Mouse (Mus musculus) left cerebral cortex, postnatal 36 days (tissue): ENCODE results near the gene Tm9sf3. TPM values are rescaled to one million over a fixed set of nuclear protein-coding genes. Genes with fewer than 3 reads are reported as not detected.
"Not testable (repeated sequence)": the region's sequence is repeated elsewhere in the genome, so short reads cannot be mapped to it uniquely, and the experiment has no call there.

Source experiments
- DNase-seq, 2 experiments: peaks; one replicate each; pipeline ENCODE4 v3.0.0; 2021 to 2022; ENCODE audit warnings: low spot score in 2 of 2, mixed read lengths in 1 of 2
- intact Hi-C: fragments of 180-260 bp; cut with DNase I; formaldehyde crosslinking; loops from one replicate; pipeline ENCODE4 v1.15.1; 2025
- total RNA-seq, 2 experiments: library from RNA; stranded (reverse); gene quantifications; 2 replicates each; pipeline ENCODE4 v1.2.3; 2021

Tm9sf3 gene
- total RNA-seq = 100 to 1,000 TPM; 128 to 130 TPM

DNA sequence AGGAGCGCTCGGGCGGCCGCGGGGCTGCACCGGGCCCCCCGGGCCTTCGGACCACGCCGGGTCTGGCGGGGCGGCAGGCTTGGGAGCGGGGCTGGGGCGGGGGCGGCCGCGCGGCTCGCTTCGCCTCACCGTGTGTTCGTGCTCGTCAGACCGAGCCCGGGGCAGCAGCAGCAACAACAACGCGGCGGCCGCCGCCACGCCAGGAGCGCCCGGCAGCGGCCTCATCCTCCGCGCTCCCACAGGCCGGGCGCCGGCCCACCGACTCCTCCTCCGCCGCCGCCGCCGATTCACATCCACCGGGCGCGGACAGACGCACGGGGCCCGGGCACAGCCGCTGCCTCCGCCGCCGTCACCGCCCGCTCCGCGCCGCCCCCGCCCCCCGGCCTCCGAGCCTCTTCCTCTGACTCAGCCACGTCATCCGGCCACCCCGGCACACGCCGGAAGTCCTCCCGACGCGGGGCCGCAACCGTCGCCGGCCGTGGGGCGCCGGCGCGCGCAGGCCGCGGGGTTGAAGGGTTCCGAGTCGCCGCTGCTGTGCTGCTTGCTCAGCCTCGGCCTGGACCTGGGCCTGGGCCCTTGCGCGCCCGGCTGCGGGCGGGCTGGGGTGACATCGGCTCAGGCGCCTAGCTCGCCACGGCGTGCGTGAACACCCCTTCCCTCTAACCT, at the start of gene Tm9sf3:
Gene Tm9sf3 (minus strand): TSS at position 368 of the 666 bp plus-strand sequence.
- intact Hi-C loops = loop anchor here (5.0 kb wide), 1 partner anchor 219 kb away; the partner anchor contains the start of gene Lcor
- DNase-seq = peak; percentile 88 to 91

DNA sequence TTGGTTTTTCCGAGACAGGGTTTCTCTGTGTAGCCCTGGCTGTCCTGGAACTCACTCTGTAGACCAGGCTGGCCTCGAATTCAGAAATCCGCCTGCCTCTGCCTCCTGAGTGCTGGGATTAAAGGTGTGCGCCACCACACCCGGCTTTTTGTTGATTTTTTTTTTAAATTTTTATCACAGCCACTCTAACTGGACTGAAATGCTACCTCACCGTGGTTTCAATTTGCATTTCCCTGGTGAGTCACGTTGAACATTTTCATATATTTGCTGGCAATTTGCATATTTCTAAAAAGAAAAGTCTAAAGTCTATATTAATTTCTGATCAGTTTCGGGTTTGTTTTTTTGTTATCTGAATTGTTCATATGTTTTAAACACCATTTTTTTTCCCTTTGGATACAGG, 48.8 kb upstream of the Tm9sf3 start:
- intact Hi-C loops = loop anchor here (10.0 kb wide), 2 partner anchors 302 to 452 kb away; no protein-coding TSS in a partner anchor
- DNase-seq = not testable (repeated sequence)

DNA sequence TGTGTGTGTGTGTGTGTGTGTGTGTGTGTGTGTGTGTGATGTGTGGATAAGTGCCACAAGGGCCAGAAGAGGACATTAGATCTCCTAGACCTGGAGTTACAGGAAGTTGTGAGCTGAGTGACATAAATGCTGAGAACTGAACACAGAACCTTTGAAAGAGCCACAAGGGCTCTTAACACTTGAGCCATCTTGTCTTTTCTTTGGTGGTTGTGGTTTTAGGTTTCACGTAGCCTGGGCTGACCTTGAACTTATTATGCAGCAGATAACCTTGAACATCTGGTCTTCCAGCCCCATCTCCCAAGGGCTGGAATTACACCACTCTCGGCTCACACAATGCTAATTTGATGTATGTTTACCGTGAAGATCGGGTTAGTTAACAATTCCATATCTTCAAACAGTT, 48.2 kb upstream of the Tm9sf3 start:
- intact Hi-C loops = loop anchor here (10.0 kb wide), 2 partner anchors 303 to 453 kb away; no protein-coding TSS in a partner anchor
- no peak for DNase-seq

DNA sequence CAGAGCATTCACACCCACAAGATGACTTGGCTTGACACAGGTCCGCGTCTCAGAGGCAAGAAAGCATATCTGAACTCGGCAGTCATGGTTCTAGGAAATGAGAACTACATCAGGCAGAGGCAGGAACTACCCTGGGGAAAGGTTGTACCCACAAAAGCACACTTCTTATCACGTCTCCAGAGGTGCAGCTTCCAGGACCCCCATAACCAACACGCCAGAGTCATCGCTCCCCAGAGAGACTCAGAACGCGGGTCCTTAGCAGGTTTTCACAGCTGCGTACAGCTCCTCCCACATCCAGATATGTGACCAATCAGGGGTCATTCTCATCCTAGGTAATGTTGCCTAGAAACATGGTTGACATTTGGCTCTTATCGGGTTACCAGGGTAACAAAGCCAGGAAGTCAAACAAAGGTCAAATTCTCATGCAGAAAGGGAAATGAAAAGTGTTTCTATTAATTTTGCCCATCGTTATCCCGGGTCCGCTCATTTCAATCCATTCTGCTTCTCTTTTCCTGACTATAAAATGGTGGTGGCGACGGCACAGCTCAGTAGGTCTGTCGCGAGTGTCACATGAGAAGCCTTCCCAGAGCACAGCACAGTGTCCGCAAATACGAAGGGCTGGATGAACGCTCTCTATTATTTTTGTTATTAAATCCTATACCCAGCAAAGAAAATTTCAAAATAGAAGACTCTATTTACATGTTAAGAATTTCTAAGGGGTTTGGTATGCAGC, 47.3 kb upstream of the Tm9sf3 start:
- no peak for DNase-seq
- intact Hi-C loops = loop anchor here (10.0 kb wide), 2 partner anchors 304 to 454 kb away; no protein-coding TSS in a partner anchor

DNA sequence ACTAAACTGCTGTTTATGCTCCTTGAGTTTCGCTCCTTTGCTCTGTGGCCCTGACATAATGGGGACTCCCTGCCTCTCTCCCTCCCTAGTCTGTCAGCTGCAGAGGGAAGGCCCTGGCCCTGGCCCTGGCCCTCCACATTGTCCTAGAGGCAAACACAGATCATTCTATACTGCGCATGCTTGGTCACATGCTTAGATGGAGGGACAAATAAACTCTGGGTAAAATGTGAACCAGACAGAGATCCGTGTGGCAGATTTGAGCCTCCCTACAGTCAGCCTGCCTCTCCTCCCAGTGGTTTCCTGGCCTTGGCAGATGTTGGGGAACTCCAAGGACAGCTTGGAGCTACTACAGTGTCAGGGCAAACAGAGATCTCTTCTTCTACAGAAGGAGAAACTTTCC, 40.1 kb upstream of the Tm9sf3 start:
- intact Hi-C loops = no loop called here
- no peak for DNase-seq

DNA sequence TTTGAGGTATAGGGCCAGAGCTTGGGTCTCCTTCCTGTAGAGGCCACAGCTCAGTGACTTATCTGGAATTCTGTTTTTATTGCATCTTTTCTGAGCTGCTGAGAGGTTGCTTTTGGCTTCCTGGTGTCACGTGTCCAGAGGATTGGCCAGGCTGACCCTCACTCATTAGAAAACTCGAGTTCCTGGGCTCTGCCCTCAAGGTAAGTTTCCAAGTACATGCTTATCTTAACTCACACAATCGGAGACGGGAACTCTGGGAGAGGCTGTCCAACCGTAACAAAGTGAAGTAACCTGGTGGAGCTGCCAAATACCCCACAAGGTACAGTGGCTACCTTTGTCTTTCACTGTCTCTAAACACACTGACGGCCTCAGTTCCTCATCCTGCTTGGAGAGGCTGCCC, 39.6 kb upstream of the Tm9sf3 start:
- intact Hi-C loops = no loop called here
- no peak for DNase-seq

DNA sequence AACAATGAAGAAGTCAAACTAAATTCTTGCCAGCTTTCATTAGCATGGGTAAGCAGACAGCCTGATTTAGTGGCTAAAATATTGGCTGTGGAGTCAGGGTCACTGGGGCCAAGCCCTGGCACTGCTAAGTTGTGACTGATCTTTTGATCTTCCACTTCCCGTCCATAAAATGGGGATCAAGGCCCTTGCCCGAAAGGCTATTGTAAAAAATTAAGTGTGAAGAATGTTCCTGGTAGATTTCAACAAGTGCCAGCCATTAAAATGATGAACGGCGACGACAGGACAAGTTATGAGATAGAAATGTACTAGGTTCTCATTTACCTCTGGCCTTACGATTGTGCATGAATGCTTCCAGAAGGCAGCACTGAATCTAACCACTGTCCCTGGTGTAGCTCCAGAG, 38.1 kb upstream of the Tm9sf3 start:
- intact Hi-C loops = no loop called here

DNA sequence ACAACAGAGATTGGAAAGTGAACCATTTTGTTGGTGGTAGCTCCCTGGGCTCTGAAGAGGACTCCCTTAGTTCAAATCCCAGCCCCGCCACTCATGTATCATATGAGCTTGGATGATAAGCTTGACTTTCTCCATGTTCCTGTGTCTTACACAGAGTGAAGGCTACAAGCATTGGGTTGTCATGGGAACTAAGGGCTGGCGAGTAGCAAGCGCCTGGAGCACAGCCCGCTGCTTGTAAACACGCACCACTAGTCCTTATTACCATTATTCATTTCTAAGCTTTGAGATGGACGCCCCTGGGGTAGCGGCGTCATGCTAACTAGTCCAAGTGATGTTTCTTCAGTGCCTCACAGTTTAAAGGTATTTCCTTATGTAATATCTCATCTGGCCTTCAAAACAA, 35.6 kb upstream of the Tm9sf3 start:
- intact Hi-C loops = no loop called here
- no peak for DNase-seq

More for the DNA sequence above, 38.1 kb upstream of the Tm9sf3 start:
- DNase-seq = no peak

DNA sequence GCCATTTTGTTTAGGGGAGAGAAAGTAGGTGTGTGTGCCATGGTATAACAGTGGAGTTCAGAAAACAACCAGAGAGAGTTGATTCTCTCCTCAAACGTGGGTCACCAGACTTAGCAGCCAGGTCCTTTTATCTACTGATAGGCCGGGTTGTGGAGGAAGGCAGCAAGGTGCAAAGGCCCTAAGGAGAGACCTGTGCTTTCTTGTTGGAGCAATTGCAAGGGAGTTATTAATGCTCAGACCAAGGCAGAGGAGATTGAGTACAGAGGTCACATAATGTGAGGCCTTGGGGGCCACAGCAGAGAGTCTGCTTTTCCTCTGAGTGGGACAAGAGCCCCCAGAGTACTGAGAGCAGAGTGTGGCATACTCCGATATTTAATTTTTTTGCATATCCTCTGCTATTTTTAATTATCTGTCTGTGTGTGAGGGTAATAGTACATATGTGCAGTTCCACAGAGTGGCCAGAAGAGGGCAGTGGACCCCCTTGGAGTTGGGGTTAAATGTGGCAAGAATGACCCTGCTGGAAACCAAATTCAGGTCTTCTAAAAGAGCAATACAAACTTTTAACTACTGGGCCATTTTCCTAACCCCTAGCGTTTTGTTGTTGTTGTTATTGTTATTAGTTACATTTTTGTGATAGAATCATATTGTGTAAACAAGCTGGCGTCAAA, 27.3 kb upstream of the Tm9sf3 start:
- intact Hi-C loops = no loop called here
- DNase-seq = no peak

DNA sequence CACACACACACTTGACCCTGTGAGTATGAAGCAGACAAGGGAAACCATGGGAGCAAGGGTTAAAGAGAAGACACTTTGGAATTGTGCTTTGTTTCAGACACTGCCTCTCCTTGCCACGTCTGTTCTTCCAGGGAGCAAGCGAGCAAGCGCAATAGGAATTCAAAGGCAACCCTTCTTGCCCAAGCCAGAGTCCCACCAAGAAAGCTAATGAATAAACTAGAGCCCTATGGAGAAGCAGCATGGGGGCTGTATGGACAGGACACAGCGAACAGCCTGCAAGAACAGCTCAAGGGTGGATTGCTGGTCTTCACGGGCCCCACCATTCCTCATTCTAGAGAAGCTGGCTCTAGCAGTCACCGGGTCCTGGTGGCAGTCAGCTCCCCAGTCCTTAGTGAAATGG, 24.8 kb upstream of the Tm9sf3 start:
- DNase-seq = no peak
- intact Hi-C loops = no loop called here

DNA sequence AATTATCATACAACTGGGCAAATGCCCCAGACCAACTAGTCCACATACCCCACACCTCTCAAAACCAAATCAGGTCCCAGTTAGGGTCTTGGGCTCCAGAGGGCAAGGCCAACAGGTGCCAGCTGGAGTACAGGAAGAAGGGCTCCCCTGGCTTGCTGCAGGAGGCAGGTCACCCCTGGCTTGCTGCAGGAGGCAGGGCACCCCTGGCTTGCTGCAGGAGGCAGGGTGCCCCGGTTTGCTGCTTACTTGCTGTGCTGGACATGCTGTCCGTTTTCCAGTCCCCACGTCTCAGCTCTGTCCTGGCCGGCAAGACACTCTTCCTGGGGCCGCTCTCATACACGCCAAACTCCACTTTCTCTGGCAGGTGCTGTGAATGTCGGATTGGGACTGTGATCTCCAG, 23.4 kb upstream of the Tm9sf3 start:
- DNase-seq = no peak
- intact Hi-C loops = no loop called here

DNA sequence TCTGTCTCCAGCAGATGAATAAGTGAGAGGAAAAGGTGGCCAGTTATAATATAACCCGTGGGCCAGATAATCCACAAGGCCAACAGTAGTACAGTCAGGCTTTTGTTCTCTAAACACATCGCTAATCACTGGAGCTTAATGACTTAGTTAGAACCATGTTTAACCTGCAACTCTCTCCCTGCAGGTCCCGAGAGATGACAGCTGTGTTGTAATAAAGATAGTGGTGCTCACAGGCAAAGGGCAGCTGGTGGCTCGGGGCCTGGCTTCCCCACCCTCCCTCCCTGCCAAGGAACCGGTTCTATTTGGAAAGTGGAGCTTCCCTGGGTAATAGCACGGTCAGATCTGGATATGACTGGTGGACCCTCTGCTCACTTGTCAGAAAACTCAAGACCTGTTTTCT, 20.7 kb upstream of the Tm9sf3 start:
- intact Hi-C loops = no loop called here
- no peak for DNase-seq

DNA sequence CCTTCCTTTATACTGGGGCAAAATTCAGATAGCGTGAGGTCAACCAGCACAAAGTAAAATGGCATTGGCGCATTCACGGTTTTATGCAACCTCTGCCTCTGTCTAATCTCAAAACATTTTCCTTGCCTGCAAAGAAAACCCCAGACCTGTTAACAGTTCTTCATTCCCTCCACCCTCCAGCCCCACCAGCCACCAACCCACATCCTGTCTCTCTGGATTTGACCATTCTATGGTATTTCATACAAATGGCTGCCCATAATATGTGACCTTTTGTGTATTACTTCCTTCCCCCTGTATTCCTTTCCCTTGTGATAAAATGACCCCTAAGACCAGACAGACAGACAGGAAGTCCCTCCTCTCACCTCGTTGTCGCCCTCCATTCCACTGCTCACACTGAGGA, 18.9 kb upstream of the Tm9sf3 start:
- intact Hi-C loops = no loop called here

DNA sequence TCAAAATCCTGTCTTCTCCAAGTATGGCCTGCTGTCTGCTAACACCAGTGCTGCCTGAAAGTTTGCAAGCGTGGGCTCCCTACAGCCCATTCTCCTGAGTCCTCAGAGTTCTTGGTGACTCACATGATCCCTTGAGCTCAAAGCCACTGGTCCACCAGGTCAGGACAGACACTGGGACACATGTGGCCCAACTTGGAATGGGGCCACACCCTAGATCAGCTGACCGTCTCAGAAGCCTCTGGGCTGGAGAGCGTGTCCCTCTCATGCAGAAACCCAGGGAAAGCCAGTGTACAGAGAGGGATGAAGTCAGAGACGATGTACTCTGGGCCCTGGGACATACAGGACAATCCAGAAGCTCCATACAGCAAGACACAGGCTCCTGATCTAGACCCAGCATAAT, 18.4 kb upstream of the Tm9sf3 start:
- no peak for DNase-seq
- intact Hi-C loops = no loop called here

More for the DNA sequence above, 18.9 kb upstream of the Tm9sf3 start:
- no peak for DNase-seq

DNA sequence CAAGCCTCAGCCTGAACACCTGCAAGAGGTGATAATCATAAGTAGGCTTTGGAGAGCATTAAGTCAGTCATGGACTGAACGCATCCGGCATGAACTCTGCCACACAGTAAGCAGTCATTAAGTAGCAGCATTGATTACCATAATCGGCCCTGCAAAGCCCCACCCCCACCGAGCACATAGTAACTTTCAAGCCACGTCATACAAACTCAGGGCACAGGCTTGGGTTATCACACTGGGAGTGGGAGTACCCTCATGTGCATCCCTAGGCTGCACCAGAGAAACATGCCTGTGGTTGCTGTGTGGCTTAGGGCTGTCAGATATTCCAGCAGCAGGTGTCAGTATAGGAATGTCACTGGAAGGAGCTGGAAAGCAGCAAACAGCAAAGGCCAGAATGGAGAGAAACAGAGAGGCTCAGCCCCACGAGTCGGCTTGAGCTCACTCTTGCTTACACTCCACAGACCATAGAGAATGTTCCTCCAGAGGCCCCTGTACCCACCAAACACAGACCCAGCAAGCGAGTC, 16.0 kb upstream of the Tm9sf3 start:
- DNase-seq = no peak
- intact Hi-C loops = no loop called here

DNA sequence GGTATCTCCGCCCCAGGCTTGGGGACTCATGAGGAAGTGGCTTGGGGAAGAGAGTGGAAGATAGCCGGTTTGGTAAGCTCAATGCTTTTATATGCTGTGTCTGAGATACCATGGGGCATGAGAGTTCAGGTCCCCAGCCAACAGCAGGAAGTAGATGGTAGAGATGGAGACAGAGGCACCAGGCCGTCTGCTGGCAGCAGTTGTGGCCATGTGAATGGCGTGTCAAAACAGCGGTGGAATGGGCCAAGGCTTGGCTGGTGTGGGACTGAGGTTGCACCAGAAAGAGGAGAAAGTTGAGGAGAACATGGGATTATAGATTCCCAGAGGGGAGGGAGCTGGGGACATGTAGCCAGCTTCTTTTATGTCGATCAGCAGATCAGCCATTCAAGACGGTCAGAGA, 14.8 kb upstream of the Tm9sf3 start:
- intact Hi-C loops = no loop called here
- no peak for DNase-seq

DNA sequence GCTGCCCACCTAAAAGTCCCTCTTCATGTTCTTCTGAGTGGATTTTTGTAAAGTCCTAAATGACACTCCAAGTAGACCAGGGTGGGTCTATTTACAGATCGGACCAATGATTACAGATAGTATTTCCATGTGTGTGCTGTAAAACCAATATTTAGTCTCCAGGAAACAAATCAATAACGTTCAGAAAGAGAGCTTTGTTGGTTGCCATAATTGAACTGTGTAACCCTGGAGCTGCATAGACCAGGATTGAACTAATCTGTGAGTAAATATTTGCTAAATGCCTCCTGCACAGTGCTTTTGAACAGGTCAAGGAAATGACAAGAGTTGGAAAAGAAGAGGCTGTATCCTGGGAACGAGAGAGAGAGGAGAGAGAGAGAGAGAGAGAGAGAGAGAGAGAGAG, 11.8 kb upstream of the Tm9sf3 start:
- no peak for DNase-seq
- intact Hi-C loops = no loop called here

DNA sequence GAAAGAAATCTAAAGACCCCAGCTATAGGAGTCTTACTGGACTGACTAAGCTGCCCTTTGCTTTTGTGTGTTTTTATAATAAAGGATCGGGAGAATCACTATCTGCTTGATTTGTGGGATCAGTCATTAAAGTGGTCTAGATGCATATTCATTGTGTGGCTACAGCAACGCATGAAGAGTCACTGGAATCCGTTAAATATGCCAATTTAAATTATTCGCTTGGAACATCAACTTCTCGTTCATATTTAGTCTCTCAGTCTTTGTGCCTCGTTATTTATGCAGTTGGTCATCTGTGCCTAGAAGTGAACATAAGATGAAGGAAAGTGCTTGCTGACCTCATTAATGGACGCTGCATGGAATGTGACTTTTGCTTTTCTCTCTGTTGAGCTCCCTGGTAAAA, 7.1 kb upstream of the Tm9sf3 start:
- no peak for DNase-seq
- intact Hi-C loops = no loop called here

DNA sequence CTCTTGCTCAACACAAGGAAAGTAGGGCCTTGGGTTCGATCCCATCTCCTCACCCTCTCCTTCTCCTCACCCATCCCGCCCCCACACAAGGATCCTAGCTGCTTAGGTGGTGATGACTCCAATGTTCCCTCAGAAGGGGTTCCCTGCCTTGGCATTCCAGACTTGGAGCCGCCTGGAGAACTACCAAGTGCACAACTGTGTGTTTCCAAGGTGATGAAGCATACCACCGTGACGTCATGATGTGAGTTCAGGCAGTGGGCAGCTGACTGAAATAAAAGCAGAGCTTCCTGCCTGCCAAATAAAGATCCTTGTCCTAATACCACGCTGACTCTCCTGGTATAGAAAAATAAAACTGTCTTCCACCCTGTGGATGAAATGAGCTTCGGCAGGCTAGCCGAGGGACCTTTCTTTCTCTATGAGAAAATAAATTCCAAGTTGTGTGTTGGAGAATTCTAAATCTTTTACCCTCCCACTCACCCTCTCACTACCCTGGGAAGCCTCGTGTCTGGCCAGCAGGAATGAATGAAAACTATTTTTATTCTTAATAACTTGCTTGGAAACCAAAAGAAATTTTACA, 6.4 kb upstream of the Tm9sf3 start:
- DNase-seq = peak; percentile 53 to 68
- intact Hi-C loops = no loop called here

DNA sequence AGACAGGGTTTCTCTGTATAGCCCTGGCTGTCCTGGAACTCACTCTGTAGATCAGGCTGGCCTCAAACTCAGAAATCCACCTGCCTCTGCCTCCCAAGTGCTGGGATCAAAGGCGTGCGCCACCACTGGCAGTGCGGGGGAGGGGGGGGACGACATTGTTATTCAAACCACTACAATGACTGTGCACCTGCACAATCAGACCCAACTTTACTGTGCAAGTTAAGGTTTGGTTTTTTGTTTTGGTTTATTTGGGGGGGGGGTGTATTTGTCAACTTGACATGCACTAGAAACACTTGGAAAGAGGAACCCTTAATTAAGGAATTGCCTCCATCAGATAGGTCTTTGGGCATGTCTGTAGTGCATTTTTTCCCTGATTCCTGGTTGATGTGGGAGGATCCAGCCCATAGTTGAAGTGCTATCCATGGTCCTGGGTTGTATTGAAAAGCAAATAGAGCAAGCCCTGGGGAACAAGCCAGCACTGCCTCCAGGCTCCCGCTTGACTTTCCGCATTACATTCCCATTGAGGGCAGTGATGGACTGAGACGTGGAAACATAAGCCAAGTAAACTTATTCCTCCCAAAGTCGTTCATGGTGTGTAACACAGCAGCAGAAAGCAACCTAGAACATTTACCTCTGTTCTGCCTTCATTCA, 2.6 kb upstream of the Tm9sf3 start:
- intact Hi-C loops = no loop called here
- no peak for DNase-seq
